Mouse (Mus musculus): ENCODE results near the gene 1700025G04Rik. TPM values are rescaled to one million over a fixed set of nuclear protein-coding genes. Genes with fewer than 3 reads are reported as not detected.

Gene 1700025G04Rik
- total and polyA plus RNA-seq, 3 experiments: 1.5 to 19.5 (median 12.8) TPM

DNA sequence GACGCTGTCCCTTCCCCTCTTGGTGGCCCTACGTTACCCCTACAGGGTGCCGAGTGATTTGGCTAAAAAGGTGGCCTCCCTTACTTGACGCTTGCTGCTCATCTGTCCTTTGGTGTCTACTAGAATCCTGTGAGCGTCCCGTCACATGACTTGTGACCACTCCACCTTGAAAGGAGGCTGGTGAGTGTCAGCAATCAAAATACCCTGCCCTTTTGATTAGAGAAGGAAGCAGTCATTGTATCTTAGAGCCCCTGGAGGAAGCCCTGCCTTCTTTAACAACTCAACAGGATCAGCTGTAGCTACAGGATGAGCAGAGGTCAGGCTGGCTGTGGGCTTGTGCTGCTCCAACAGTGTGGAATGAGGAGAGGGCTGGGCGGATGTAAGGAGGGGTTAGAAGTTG, 190.0 kb downstream of the 1700025G04Rik start:
- peaks cover 0 to 2% of the 10 kb centered on the region in 2 experiments for H3K36me3 ChIP-seq (replicated peaks in 1 of 2; ENCODE audit: control insufficient read depth in 1 of 2, insufficient read depth in 1 of 2, low read length in 1 of 2)
- H3K27ac ChIP-seq (ENCODE audit: insufficient read depth, low read depth): no peak overlapping the region
- TF ChIP-seq ETS1 (conservative IDR thresholded peaks at IDR 0.05; ENCODE audit: low read depth, low read length) (no peak), ZKSCAN1 (IDR thresholded peaks at IDR 0.05; ENCODE audit: borderline replicate concordance, low read depth, low read length) (no peak), ZC3H11A (IDR thresholded peaks at IDR 0.05; ENCODE audit: low read depth, low read length) (no peak), MAFK (IDR thresholded peaks at IDR 0.05; ENCODE audit: insufficient replicate concordance, low read length) (no peak), IRF4 (IDR thresholded peaks at IDR 0.05; ENCODE audit: low read depth, low read length) (no peak), RAD21 (IDR thresholded peaks at IDR 0.05; ENCODE audit: low read depth, low read length) (no peak), TCF12 (IDR thresholded peaks at IDR 0.05; ENCODE audit: low read depth, low read length) (no peak), MAZ (IDR thresholded peaks at IDR 0.05; ENCODE audit: low read depth, low read length) (no peak), USF1 (IDR thresholded peaks at IDR 0.05; ENCODE audit: low read depth, low read length) (no peak), PAX5 (IDR thresholded peaks at IDR 0.05; ENCODE audit: low read length) (no peak), GABPA (IDR thresholded peaks at IDR 0.05; ENCODE audit: insufficient replicate concordance, low read depth, low read length) (no peak), SIN3A (IDR thresholded peaks at IDR 0.05; ENCODE audit: low read length) (no peak), NELFE (IDR thresholded peaks at IDR 0.05; ENCODE audit: low read depth, low read length) (no peak)
- no peaks in the 10 kb centered on the region for H3K79me2 ChIP-seq (replicated peaks; ENCODE audit: control insufficient read depth, extremely low read depth, insufficient read depth, poor library complexity, severe bottlenecking)
- no peaks in the 10 kb centered on the region for H3K9me3 ChIP-seq (replicated peaks; ENCODE audit: low read length)
- no peak overlapping the region for H3K4me2 ChIP-seq (ENCODE audit: insufficient read depth, low read depth, poor library complexity, severe bottlenecking)
- H3K4me1 ChIP-seq (ENCODE audit: control insufficient read depth in 1 of 2, insufficient read depth in 2 of 2): no peaks in the 10 kb centered on the region
- no peak overlapping the region for H3K9ac ChIP-seq (ENCODE audit: insufficient read depth, low read depth)
- dilution Hi-C loops (cut with MboI; ENCODE audit: extremely low pct_ligation_motif_present, extremely low pct_unique_long_range_greater_than_20kb, low sequenced_read_pairs): no loop called here
- DNase-seq (ENCODE audit: extremely low read depth): no peak
- H3K27me3 ChIP-seq (replicated peaks): no peaks in the 10 kb centered on the region
- no peak overlapping the region for H3K4me3 ChIP-seq (replicated peaks in 1 of 3; ENCODE audit: low read depth in 2 of 3, low read length in 2 of 3, poor library complexity in 1 of 3)
- in situ Hi-C loops (cut with MboI; ENCODE audit: low pct_ligation_motif_present, low pct_unique_long_range_greater_than_20kb, low sequenced_read_pairs): no loop called here

DNA sequence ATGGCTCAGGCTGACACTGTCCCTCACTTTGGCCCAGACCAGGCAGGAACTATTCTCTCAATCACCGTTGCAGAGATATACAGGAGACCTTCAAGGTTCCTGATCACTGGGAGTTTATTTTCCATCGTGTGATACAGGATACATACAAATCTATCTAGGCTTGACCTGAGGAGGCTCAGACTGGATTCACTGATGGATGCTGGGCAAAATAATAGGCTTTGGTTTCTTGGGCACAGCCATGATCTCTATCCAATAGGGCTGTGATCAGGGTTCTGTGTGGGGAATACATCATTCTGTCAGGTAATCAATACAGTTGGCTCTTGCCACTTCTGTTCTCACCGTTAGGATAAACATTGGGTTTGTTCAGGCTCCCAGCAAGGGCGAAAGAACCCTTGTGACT, 194.5 kb downstream of the 1700025G04Rik start:
- Histone ChIP-seq H3K27me3 (replicated peaks) (no peaks in the 10 kb centered on the region), H3K9me3 (replicated peaks; ENCODE audit: low read length) (no peaks in the 10 kb centered on the region), H3K4me3 (replicated peaks in 1 of 3; ENCODE audit: low read depth in 2 of 3, low read length in 2 of 3, poor library complexity in 1 of 3) (no peak overlapping the region), H3K36me3 (replicated peaks in 1 of 2; ENCODE audit: control insufficient read depth in 1 of 2, insufficient read depth in 1 of 2, low read length in 1 of 2) (peaks cover 0 to 8% of the 10 kb centered on the region in 2 experiments), H3K27ac (ENCODE audit: insufficient read depth, low read depth) (no peak overlapping the region), H3K9ac (ENCODE audit: insufficient read depth, low read depth) (no peak overlapping the region), H3K79me2 (replicated peaks; ENCODE audit: control insufficient read depth, extremely low read depth, insufficient read depth, poor library complexity, severe bottlenecking) (no peaks in the 10 kb centered on the region), H3K4me2 (ENCODE audit: insufficient read depth, low read depth, poor library complexity, severe bottlenecking) (no peak overlapping the region), H3K4me1 (ENCODE audit: control insufficient read depth in 1 of 2, insufficient read depth in 2 of 2) (peaks cover 3 to 6% of the 10 kb centered on the region in 2 experiments; a peak in 1 of 4 replicates)
- in situ Hi-C loops (cut with MboI; ENCODE audit: low pct_ligation_motif_present, low pct_unique_long_range_greater_than_20kb, low sequenced_read_pairs) (no loop called here), dilution Hi-C loops (cut with MboI; ENCODE audit: extremely low pct_ligation_motif_present, extremely low pct_unique_long_range_greater_than_20kb, low sequenced_read_pairs) (no loop called here)
- no peak for TF ChIP-seq ZMIZ1 (IDR thresholded peaks at IDR 0.05; ENCODE audit: low read depth, low read length)
- DNase-seq (ENCODE audit: extremely low read depth): no peak

DNA sequence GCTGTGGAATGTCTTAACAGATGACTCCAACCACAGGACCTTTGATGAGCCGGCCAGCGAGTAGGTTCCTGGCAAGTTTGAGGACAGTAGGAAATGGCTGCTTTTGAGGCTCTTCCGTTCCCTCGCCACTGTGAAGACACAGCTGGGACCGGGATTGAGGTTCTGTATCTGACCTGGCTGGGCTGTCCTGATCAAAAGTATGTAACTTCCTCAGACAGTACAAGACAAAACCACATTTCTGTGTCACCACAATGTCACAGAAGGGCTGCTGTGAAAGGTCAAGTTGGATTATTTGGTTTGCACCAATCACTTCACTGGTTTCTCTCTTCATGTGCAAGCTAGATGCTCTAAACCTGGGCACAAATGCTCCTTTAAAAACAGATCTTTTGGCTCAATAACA, 195.9 kb downstream of the 1700025G04Rik start:
- dilution Hi-C loops (cut with MboI; ENCODE audit: extremely low pct_ligation_motif_present, extremely low pct_unique_long_range_greater_than_20kb, low sequenced_read_pairs): no loop called here
- no peaks in the 10 kb centered on the region for H3K27me3 ChIP-seq (replicated peaks)
- in situ Hi-C loops (cut with MboI; ENCODE audit: low pct_ligation_motif_present, low pct_unique_long_range_greater_than_20kb, low sequenced_read_pairs): no loop called here
- no peak overlapping the region for H3K4me3 ChIP-seq (replicated peaks in 1 of 3; ENCODE audit: low read depth in 2 of 3, low read length in 2 of 3, poor library complexity in 1 of 3)
- H3K9me3 ChIP-seq (replicated peaks; ENCODE audit: low read length): no peaks in the 10 kb centered on the region
- peaks cover 3 to 6% of the 10 kb centered on the region in 2 experiments; a peak in 1 of 4 replicates for H3K4me1 ChIP-seq (ENCODE audit: control insufficient read depth in 1 of 2, insufficient read depth in 2 of 2)
- no peak overlapping the region for H3K9ac ChIP-seq (ENCODE audit: insufficient read depth, low read depth)
- H3K36me3 ChIP-seq (replicated peaks in 1 of 2; ENCODE audit: control insufficient read depth in 1 of 2, insufficient read depth in 1 of 2, low read length in 1 of 2): peaks cover 0 to 8% of the 10 kb centered on the region in 2 experiments
- TF ChIP-seq ZKSCAN1 (IDR thresholded peaks at IDR 0.05; ENCODE audit: borderline replicate concordance, low read depth, low read length) (no peak), KAT2A (IDR thresholded peaks at IDR 0.05; ENCODE audit: insufficient replicate concordance, low read length) (no peak), E2F4 (IDR thresholded peaks at IDR 0.05; ENCODE audit: insufficient replicate concordance, low read depth, low read length) (no peak), HCFC1 (IDR thresholded peaks at IDR 0.05; ENCODE audit: low read depth, low read length) (no peak), JUN (IDR thresholded peaks at IDR 0.05; ENCODE audit: insufficient read depth, low read depth, low read length) (no peak), SMC3 (IDR thresholded peaks at IDR 0.05; ENCODE audit: low read depth, low read length) (no peak), NELFE (IDR thresholded peaks at IDR 0.05; ENCODE audit: low read depth, low read length) (no peak), SIN3A (IDR thresholded peaks at IDR 0.05; ENCODE audit: low read length) (no peak), CHD1 (IDR thresholded peaks at IDR 0.05; ENCODE audit: low read depth, low read length) (no peak)
- H3K79me2 ChIP-seq (replicated peaks; ENCODE audit: control insufficient read depth, extremely low read depth, insufficient read depth, poor library complexity, severe bottlenecking): no peaks in the 10 kb centered on the region
- H3K4me2 ChIP-seq (ENCODE audit: insufficient read depth, low read depth, poor library complexity, severe bottlenecking): no peak overlapping the region
- H3K27ac ChIP-seq (ENCODE audit: insufficient read depth, low read depth): no peak overlapping the region
- no peak for DNase-seq (ENCODE audit: extremely low read depth)
